ENCODE assay signal across 12 mouse cellular contexts in genomic region chr9:80180771-80181170, GRCm38 (mm10).
"Had no signal": no experiment of that assay in that cellular context is flagged by ENCODE, and none has a peak within 500 bp of the region (broad histone marks: within the 10 kb centered on the region; RNA-seq: fewer than 3 reads in every experiment).

No protein-coding gene starts in this region.

- H3K36me3 ChIP-seq: limb, embryonic 12.5 days; limb, embryonic 15.5 days; lung, embryonic 15.5 days; midbrain, embryonic 10.5 days; midbrain, embryonic 13.5 days had no signal

- DNase-seq: left cerebral cortex, postnatal 4 days; lung, adult 18-20 months; lung, postnatal 10 days; lung, postnatal 36 days; thymus, postnatal 25 days had no signal

- H3K27ac ChIP-seq: limb, embryonic 12.5 days; limb, embryonic 15.5 days; liver, embryonic 14.5 days; lung, embryonic 15.5 days; midbrain, embryonic 10.5 days; midbrain, embryonic 13.5 days had no signal

- H3K4me2 ChIP-seq: limb, embryonic 12.5 days; limb, embryonic 15.5 days; lung, embryonic 15.5 days; midbrain, embryonic 13.5 days had no signal

- H3K9me3 ChIP-seq: limb, embryonic 12.5 days; limb, embryonic 15.5 days; lung, embryonic 15.5 days; megakaryocyte, embryonic 14.5 days; midbrain, embryonic 10.5 days; midbrain, embryonic 13.5 days had no signal

- ATAC-seq: midbrain, embryonic 13.5 days had no signal

- H3K4me3 ChIP-seq: limb, embryonic 12.5 days; limb, embryonic 15.5 days; lung, embryonic 15.5 days; megakaryocyte, embryonic 14.5 days; midbrain, embryonic 10.5 days; midbrain, embryonic 13.5 days had no signal

- H3K27me3 ChIP-seq: limb, embryonic 12.5 days; limb, embryonic 15.5 days; lung, embryonic 15.5 days; megakaryocyte, embryonic 14.5 days; midbrain, embryonic 13.5 days had no signal

- H3K4me1 ChIP-seq: limb, embryonic 15.5 days had no signal

- H3K9ac ChIP-seq: limb, embryonic 12.5 days; limb, embryonic 15.5 days; liver, embryonic 14.5 days; lung, embryonic 15.5 days; midbrain, embryonic 13.5 days had no signal
